Mouse (Mus musculus) urinary bladder, postnatal 36 days (tissue): ENCODE measurements around the gene Speg.

ENCODE experiments used
- DNase-seq, 2 experiments: peaks; one replicate each; pipeline ENCODE4 v3.0.0; 2022; ENCODE audit warnings: low spot score in 2 of 2, mixed read lengths in 1 of 2

Speg gene

DNA sequence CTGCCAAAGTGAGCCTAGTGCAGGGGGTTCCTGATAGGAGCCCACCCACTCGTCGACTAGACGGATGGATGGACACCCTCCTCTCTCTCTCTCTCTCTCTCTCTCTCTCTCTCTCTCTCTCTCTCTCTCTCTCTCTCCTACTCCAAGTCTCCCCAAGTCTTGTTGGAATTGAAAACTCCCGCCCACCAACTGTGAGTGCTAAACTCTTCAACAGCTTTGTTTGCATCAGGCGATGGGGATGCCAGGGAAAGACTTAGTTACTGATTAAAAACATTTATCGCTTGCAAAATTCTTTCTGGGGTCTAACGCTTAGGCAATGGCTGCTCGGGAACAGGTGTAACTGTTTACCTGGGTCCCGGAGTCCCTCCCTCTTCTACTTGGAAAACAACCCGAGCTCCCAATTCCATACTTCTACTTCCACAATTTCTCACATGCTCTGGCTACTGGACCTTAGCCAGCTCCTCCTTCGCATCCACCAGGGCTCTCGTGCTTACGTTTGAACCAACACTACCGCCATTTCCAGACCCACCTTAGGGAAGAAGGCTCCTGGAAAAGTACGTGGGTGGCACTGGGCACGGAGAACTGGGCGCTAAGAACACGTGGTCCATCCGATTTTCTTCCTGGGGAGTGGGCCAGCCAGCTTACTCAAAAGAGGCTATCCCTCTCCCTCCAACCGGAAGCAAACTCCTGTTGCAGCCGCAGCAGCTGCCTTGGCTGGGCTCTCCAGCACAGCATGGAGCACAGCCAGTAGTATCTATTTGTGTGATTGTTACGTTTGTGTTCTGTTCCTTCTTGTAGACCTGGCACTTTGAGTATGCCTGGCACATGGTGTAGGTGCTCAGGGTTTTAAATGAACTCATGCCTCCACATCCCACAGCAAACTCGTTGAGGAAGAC lies 83.9 kb downstream of the Speg start:
- no peak for DNase-seq

DNA sequence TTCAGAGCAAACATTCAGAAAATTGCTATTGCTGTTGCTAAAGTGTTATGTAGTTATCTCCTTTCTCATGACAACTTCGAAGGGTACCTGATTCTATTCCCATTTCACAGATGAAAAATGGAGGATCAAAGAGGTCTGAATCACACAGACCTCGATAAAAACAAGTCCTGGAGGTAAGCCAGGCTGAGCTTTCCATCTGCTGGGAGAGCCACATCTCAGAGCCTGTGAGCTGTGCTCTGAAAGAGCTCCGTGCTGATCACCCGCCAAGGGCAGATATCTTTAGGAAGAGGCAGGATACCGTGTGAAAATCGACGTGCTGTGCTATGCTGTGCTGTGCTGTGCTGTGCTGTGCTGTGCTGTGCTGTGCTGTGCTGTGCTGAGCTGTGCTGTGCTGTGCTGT lies 85.2 kb downstream of the Speg start:
- DNase-seq, result no peak

DNA sequence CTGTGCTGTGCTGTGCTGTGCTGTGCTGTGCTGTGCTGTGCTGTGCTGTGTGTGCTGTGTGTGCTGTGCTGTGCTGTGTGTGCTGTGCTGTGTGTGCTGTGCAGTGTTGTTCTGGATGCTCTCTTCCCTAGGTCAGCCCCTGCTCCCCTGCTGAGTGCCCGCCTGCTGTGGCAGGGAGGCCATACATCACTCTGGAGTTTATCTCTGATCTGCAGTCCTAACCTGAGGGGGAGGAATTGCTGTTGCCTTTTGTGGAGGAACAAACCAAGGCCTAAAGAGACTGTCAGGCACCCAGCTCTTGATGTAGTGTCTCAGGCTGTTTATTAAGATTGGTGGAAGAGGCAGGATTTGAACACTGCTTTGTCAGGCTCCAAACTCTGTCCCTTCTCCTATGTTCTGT lies 87.5 kb downstream of the Speg start:
- DNase-seq, result no peak

DNA sequence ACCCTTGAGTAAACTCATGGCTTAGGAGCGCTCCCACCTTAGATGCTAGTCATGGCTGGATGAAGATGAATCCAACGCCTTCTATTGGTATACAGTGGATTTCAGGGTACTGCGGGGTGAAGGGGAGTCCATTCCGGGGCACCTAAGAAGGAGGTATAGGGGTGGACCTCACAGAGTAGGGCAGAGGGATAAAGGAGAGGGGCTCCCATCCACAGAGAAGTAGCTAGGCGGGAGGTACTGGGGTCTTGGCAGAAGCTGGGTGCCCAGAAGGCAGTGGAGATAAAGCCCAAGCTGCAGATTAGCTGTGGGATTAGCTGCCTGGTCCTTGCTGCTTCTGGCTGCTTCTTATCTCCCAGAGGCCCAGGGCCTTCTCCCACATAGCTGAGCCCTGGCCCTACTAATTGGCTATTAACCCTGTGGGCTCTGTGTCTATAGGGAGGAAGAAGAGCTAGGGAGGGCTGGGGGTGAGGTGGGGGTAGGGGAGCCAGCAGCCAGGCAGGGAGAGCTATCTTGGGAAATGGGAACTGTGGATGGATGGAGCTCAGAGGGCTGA lies 88.6 kb downstream of the Speg start:
- DNase-seq, result no peak

DNA sequence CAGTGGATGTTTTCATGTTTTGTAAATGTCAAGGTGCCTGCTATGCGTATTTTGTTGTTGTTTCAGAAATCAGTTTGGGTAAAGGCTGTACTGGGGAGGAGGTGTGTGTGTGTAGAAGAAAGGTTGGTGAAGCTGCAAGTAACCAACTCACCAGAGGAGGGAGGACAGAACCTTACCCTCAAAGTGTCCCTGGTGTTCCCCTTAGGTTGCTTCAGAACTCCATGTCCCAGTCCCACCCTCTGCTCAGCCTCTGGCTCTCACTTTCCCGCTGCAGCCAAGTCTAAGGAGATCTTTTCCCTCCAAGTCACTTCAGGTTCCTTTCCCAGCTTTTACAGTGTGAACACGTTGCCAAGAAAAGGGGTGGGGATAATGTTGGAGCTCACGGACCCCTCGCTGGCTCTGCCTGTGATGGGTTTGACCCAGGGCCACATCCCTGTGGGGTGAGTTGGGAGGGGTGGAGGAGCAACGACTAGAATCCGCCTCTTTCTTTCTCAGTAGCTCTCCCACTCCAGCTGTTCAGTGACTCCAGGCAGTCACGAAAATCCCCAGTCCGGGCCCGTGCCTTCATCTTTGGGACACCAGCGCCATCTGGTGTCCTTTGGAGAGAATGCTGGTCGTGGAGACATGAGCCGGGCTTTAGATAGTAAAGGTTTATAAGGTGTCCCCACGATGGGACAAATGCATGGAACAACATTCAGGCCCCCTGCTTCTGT lies 92.3 kb downstream of the Speg start:
- peak; percentile 70 to 80 for DNase-seq

DNA sequence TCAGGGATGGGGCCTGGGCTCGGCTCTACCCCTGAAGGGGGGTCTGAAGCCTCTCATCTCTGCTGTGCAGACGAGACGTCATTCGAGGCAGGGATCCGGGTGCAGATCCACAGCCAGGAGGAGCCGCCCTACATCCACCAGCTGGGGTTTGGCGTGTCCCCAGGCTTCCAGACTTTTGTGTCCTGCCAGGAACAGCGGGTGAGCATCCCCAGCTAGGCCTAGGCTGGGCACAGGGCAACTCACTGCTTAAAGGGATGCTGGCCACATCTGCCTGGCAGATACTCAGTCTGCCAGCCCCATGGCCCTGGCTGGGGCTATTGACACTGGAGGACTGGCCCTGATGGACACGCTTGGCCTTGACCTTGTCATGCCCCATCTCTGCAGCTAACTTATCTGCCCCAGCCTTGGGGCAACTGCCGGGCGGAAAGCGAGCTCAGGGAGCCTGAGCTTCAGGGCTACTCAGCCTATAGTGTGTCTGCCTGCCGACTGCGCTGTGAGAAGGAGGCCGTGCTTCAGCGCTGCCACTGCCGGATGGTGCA lies 94.3 kb downstream of the Speg start:
- DNase-seq, result no peak

DNA sequence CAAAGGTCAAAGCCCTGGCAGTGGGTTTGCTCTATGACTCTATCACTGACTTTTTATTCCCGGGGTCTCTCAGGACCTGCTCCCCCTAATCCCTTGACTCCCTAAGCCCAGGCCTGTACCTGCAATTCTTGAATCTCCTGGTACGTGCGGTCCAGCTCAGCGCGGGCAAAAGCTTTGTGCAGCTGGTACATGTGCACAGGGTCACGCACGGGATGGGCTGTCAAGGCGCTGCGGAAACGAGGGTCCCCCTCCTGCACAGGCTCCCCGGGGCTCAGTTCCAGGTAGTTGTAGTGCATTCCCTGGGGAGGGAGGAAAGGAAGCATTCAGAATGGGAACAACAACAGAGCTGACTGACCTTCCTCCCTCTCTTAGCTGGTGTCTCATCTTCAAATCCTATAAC lies 101.3 kb downstream of the Speg start:
- DNase-seq, result no peak

DNA sequence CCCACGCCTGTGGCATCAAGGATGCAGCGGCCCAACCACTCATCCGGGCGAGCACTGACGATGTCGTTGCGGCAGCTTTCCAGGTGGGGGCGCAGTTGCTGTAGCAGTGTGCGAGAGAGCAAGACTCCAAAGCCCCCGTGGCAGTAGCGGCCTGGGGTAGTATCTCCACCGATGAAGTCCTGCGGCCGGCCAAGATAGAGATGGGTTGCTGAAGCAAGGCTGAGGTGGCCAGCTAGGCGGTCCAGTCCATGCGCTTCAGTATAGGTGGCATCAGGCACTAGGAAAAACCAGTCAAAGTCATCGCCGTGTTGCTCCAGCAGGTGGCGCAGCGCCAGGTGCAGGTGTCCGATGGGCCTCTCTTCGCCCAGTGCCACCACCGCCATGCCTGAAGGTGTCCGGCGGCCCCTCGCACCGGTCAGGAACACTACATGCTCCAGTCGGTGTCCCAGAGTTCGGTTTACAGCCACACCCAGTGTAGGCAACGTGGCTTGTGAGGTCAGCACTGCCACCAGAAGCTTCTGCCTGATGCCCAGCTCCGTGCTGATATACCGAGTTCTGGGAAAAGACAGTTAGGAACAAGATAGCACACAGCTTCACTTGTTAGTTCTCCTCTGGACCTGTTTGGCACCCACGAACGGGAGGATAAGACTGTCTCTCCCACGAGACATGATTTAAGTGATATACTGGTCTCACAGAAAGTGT lies 102.3 kb downstream of the Speg start:
- DNase-seq, result peak; percentile 79 to 80

DNA sequence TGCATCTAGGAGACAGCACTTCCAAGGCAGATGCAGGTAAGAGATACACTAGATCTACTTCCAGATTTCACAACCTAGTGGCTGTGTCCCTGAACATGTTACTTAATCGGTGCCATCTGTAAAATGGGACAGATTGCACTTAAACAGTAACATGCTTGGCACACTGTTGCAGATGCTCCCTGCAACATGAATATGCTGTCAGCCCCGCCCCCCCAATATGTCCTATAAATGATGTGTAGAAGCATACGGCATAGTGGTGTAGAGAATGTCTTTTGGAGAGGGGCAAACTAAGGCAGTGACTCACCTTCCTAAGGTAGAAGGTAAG lies 102.8 kb downstream of the Speg start:
- DNase-seq, result no peak

DNA sequence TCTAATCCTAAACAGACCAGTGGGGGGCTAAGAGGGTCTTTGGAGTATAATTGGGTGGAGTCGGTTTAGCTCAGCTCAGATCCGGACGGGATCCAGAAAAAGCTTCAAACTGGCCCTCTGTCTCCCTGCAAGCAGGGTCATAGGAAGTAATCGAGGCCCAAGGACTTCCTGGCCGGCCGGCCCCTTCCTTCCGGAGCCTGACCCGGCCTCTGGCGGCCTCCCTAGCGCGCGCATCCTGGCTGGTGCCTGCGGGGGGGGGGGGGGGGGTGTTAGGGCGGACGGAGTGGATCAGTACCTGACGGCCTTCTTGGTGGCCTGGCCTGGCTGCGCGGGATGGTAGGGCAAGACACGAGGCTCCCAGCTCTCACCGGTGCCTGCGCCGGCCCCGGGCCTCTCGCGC lies 103.4 kb downstream of the Speg start:
- DNase-seq, result no peak

DNA sequence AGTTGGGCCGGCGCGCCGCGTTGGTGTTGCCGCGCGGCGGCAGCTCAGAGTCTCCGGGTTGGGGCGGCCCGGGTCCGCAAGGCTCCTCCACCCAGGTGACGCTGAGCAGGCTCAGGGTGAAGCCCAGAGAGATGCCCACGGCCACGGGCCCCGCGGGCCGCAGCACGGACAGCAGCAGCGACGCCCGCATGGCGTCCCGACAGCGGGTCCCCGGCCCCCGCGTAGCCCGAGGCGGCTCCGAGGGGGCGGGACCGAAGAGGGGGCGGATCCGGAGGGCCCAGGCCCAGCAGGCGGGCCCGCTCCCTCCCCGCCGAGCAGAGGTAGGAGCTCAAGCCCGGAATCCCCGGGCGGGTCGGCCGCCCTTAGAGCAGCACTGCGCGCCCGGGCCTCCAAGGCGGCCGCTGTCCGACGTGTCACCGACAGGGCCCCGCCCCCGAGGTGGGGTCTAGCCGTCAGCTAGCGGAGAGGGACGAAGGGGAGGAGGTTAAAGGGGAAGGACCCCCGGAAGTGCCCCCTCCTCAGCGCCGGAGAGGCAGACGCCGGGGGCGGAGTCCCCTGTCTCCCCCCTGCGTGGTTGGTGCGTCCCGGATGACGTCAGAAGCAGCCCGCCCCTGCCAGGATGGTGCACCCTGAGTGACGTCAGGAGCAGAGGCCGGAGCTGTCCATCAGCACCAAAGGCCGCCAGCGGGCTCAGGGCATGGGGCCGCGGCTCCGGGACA lies 104.0 kb downstream of the Speg start, which contains the start of the genes Chpf and Tmem198:
TSS of gene Chpf (minus strand) at position 392 of the 719 bp plus-strand sequence.
TSS of gene Tmem198 (plus strand) at position 617 of the 719 bp plus-strand sequence.
- DNase-seq, result peak; percentile 88 to 94

DNA sequence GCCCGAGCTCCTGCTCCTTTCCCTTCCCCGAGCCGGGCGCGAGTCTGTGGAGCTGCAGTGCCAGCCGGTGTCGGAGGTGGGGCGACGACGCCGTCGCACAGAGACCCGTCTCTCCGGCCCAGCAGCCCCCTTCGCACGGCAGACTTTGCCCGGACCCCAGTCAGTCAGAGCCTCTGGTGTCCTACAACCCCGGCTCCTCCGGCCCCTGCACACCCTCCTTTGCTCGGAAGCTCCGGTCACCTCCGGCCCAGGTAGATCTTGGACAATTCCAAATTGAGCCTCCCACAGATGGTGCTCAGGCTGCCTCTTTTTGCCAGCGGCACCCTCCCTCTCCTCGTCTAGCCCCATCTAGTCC lies 104.5 kb downstream of the Speg start:
- no peak for DNase-seq

DNA sequence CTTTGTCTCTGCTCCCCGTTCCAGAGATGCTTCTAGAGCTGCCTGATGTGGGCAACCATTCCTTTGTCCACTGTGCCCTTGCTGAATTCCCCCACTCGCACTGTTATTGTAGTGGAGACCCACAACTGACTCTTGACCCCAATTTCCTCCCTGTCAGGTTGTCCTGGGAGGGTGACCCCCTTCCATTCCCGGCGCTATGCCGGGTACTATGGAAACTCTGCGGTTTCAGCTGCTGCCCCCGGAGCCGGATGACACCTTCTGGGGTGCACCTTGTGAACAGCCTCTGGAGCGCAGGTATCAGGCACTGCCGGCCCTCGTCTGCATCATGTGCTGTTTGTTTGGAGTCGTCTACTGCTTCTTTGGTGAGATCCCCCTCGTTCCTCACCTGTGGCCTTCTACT lies 104.9 kb downstream of the Speg start:
- DNase-seq, result no peak

DNA sequence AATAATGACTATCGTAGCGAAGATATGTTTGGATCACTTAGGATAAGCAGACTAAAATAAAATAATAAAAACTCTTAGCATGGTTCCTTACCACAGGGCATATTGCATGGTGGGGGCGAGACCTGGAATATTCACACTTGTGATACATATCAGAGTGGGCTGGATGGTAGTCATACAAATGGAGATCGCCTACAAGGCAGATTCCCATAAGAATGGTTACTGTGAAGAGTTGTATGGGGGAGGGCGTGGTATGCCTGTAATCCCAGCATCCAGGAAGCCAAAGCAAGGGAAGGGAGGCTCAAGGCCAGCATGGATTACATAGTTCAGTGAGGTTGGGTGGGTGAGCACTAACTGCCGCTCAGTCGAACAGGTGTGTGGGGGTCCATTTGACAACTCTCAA lies 105.6 kb downstream of the Speg start:
- DNase-seq, result no peak
